In the genomic region with DNA sequence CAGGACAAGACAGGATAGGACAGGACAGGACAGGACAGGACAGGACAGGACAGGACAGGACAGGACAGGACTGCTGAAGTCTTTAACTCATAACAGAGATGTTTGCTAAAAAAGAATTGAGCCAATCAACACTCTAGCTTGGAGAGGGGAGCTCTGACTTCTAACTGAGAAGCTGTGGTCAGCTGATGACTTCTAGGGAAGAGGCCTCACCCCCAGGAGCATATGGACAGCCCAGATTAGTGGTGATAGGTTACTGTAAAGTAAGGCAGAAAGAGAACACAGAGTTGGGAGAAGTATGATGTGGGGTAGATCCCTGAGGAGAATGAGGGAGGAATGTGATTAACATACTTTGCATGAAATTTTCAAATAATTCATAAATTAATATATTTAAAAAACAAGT, we compare ENCODE assay signal across 23 mouse cellular contexts.
"Had no signal": no experiment of that assay in that cellular context is flagged by ENCODE, and none has a peak within 500 bp of the region (broad histone marks: within the 10 kb centered on the region; RNA-seq: fewer than 3 reads in every experiment).

No protein-coding gene starts in this region.

- ATAC-seq: lung, postnatal 0 days; midbrain, embryonic 13.5 days; midbrain, embryonic 15.5 days had no signal

- H3K4me2 ChIP-seq: lung, embryonic 15.5 days; midbrain, embryonic 11.5 days; midbrain, embryonic 13.5 days; midbrain, embryonic 15.5 days; neural tube, embryonic 13.5 days; neural tube, embryonic 15.5 days; stomach, embryonic 15.5 days had no signal

- H3K27ac ChIP-seq: liver, embryonic 14.5 days; lung, embryonic 15.5 days; macrophage; midbrain, embryonic 13.5 days; midbrain, embryonic 15.5 days; neural tube, embryonic 13.5 days; neural tube, embryonic 15.5 days; stomach, embryonic 15.5 days; stomach, postnatal 0 days had no signal

- H3K4me3 ChIP-seq: lung, embryonic 15.5 days; megakaryocyte, embryonic 14.5 days; midbrain, embryonic 13.5 days; midbrain, embryonic 15.5 days; neural tube, embryonic 13.5 days; neural tube, embryonic 15.5 days; stomach, embryonic 15.5 days had no signal

- H3K4me1 ChIP-seq: lung, embryonic 15.5 days; midbrain, embryonic 13.5 days; midbrain, embryonic 15.5 days; neural tube, embryonic 13.5 days; neural tube, embryonic 15.5 days; stomach, embryonic 15.5 days had no signal

- H3K9me3 ChIP-seq: lung, embryonic 15.5 days; megakaryocyte, embryonic 14.5 days; midbrain, embryonic 13.5 days; midbrain, embryonic 15.5 days; neural tube, embryonic 13.5 days; neural tube, embryonic 15.5 days; stomach, embryonic 15.5 days had no signal

- H3K27me3 ChIP-seq: lung, embryonic 15.5 days; megakaryocyte, embryonic 14.5 days; midbrain, embryonic 13.5 days; midbrain, embryonic 15.5 days; neural tube, embryonic 13.5 days; neural tube, embryonic 15.5 days; stomach, embryonic 15.5 days had no signal

- H3K9ac ChIP-seq: liver, embryonic 14.5 days; lung, embryonic 15.5 days; midbrain, embryonic 13.5 days; midbrain, embryonic 15.5 days; neural tube, embryonic 13.5 days; neural tube, embryonic 15.5 days; stomach, embryonic 15.5 days had no signal

- DNase-seq: lung, adult 2 months; lung, postnatal 14 days; lung, postnatal 36 days; retina, postnatal 1 day; right cerebral cortex, adult 18-20 months; right cerebral cortex, postnatal 25 days; right cerebral cortex, postnatal 4 days; spleen, adult 18-20 months; thymus, adult 2 months; thymus, postnatal 25 days; thymus, postnatal 4 days had no signal

- H3K36me3 ChIP-seq: lung, embryonic 15.5 days; midbrain, embryonic 13.5 days; midbrain, embryonic 15.5 days; neural tube, embryonic 13.5 days; neural tube, embryonic 15.5 days; stomach, embryonic 15.5 days had no signal
